ENCODE assay signal across 12 mouse cellular contexts in the genomic region with DNA sequence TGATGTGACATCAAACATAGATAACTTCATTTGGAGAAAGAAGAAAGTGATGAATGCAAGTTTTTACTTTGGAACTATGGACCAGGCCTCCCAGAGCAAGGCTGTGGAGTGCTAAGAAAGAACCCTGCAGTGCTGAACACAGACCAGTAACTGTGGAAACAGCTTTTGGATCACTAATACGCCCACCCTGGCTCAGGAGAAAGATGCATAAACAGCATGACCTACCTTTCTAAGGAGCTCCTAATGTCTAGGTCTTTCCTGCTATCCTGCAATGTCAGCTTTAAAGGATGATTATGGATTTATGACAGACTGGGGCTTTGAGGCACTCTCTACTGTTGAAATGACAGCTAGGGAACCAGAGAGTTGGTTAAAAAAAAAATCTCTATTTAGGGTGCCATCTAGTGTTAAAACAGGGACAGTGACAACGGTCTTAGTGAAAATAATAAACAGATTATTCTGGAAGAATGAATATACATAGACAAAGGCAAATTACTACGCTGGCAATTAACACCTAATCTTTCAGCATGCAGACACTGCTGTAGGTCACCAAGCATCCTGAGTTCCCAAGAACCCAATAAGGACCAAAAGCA. TPM values are rescaled to one million over a fixed set of nuclear protein-coding genes. Genes with fewer than 3 reads are reported as not detected.
DNase-seq lines count a peak whose midpoint lies in the region; ATAC-seq and TF ChIP-seq lines count a peak whose summit lies in the region.
"Had no signal": no experiment of that assay in that cellular context is flagged by ENCODE, and none has a peak within 500 bp of the region (broad histone marks: within the 10 kb centered on the region; RNA-seq: fewer than 3 reads in every experiment).

No protein-coding gene starts in this region.

- DNase-seq in hindbrain, embryonic 11.5 days (ENCODE audit: low spot score), result no peak
- peak; percentile 48 for DNase-seq in 416B (ENCODE audit: low read depth)
- DNase-seq in limb, embryonic 10.5 days (ENCODE audit: low spot score), result no peak
- DNase-seq in gastrocnemius, adult 18-20 months (ENCODE audit: low spot score), result no peak
- DNase-seq: cerebellum, postnatal 14 days; thymus, adult 18-20 months had no signal

- 62% methylated on average over 3 of the region's 3 CpGs for WGBS in hindbrain, embryonic 16.5 days
- 87% methylated on average over 3 of the region's 3 CpGs for WGBS in hindbrain, embryonic 11.5 days
- WGBS in intestine, postnatal 0 days, result 74% methylated on average over 3 of the region's 3 CpGs
- WGBS in limb, embryonic 10.5 days, result 92% methylated on average over 3 of the region's 3 CpGs

- no peak overlapping the region for H3K27ac ChIP-seq in hindbrain, embryonic 16.5 days (ENCODE audit: low read depth, low read length)
- no peak overlapping the region for H3K27ac ChIP-seq in hindbrain, embryonic 11.5 days (ENCODE audit: low read depth, low read length)
- peak overlapping the region; percentile 87; the same call in 1 of the 2 replicates for H3K27ac ChIP-seq in intestine, postnatal 0 days (ENCODE audit: low read depth, low read length)
- no peak overlapping the region for H3K27ac ChIP-seq in limb, embryonic 10.5 days
- H3K27ac ChIP-seq: heart, embryonic 13.5 days; macrophage; neural tube, embryonic 15.5 days had no signal

- ATAC-seq in hindbrain, embryonic 16.5 days, result peak; percentile 65
- ATAC-seq in hindbrain, embryonic 11.5 days (ENCODE audit: low FRiP score), result no peak
- ATAC-seq in intestine, postnatal 0 days, result peak; percentile 41; the same call in 1 of the 2 replicates

- no peaks in the 10 kb centered on the region for H3K4me1 ChIP-seq in hindbrain, embryonic 16.5 days (ENCODE audit: control insufficient read depth, insufficient read depth, low read depth, low read length)
- H3K4me1 ChIP-seq in hindbrain, embryonic 11.5 days (replicated peaks; ENCODE audit: control insufficient read depth, insufficient read depth, low read length), result no peaks in the 10 kb centered on the region
- no peaks in the 10 kb centered on the region for H3K4me1 ChIP-seq in E14TG2a.4 (replicated peaks; ENCODE audit: low read depth, low read length)
- H3K4me1 ChIP-seq in intestine, postnatal 0 days (replicated peaks; ENCODE audit: control insufficient read depth, insufficient read depth, low read length), result no peaks in the 10 kb centered on the region
- H3K4me1 ChIP-seq in limb, embryonic 10.5 days, result no peaks in the 10 kb centered on the region
- H3K4me1 ChIP-seq: heart, embryonic 13.5 days; neural tube, embryonic 15.5 days had no signal

- H3K9me3 ChIP-seq in hindbrain, embryonic 16.5 days (ENCODE audit: control insufficient read depth, low read length), result no peaks in the 10 kb centered on the region
- no peaks in the 10 kb centered on the region for H3K9me3 ChIP-seq in hindbrain, embryonic 11.5 days (ENCODE audit: control insufficient read depth, low read length)
- no peaks in the 10 kb centered on the region for H3K9me3 ChIP-seq in E14TG2a.4 (ENCODE audit: low read length)
- no peaks in the 10 kb centered on the region for H3K9me3 ChIP-seq in intestine, postnatal 0 days (ENCODE audit: control insufficient read depth)
- H3K9me3 ChIP-seq in limb, embryonic 10.5 days (replicated peaks), result no peaks in the 10 kb centered on the region
- H3K9me3 ChIP-seq: neural tube, embryonic 15.5 days had no signal

- no peak overlapping the region for H3K9ac ChIP-seq in hindbrain, embryonic 16.5 days (ENCODE audit: low read depth, low read length)
- H3K9ac ChIP-seq in hindbrain, embryonic 11.5 days (ENCODE audit: low read depth, low read length), result no peak overlapping the region
- H3K9ac ChIP-seq in intestine, postnatal 0 days (ENCODE audit: low read depth, low read length), result no peak overlapping the region
- H3K9ac ChIP-seq: heart, embryonic 13.5 days; neural tube, embryonic 15.5 days had no signal

- TF ChIP-seq CTCF in E14TG2a.4 (conservative IDR thresholded peaks at IDR 0.05; ENCODE audit: low read length), result peak; percentile 42
- TF ChIP-seq CTCF in intestine, postnatal 0 days (IDR thresholded peaks at IDR 0.05; ENCODE audit: low read depth), result peak; percentile 52

- no peaks in the 10 kb centered on the region for H3K27me3 ChIP-seq in hindbrain, embryonic 16.5 days (replicated peaks; ENCODE audit: control insufficient read depth, insufficient read depth, low read length)
- H3K27me3 ChIP-seq in hindbrain, embryonic 11.5 days (ENCODE audit: control insufficient read depth, insufficient read depth, low read length), result no peaks in the 10 kb centered on the region
- no peaks in the 10 kb centered on the region for H3K27me3 ChIP-seq in E14TG2a.4 (ENCODE audit: insufficient read depth, low read length)
- H3K27me3 ChIP-seq in intestine, postnatal 0 days (replicated peaks; ENCODE audit: control insufficient read depth, insufficient read depth, low read length), result no peaks in the 10 kb centered on the region
- no peaks in the 10 kb centered on the region for H3K27me3 ChIP-seq in limb, embryonic 10.5 days (ENCODE audit: low read depth, poor library complexity, severe bottlenecking)
- H3K27me3 ChIP-seq: heart, embryonic 13.5 days; neural tube, embryonic 15.5 days had no signal

- no peak overlapping the region for H3K4me3 ChIP-seq in hindbrain, embryonic 16.5 days (ENCODE audit: low read length)
- H3K4me3 ChIP-seq in hindbrain, embryonic 11.5 days (ENCODE audit: low read depth, low read length), result no peak overlapping the region
- H3K4me3 ChIP-seq in E14TG2a.4 (replicated peaks; ENCODE audit: low read length), result no peak overlapping the region
- H3K4me3 ChIP-seq in intestine, postnatal 0 days (ENCODE audit: low read depth, low read length), result no peak overlapping the region
- H3K4me3 ChIP-seq in limb, embryonic 10.5 days, result no peak overlapping the region
- H3K4me3 ChIP-seq: heart, embryonic 13.5 days; neural tube, embryonic 15.5 days had no signal

- peaks cover 8% of the 10 kb centered on the region for H3K36me3 ChIP-seq in hindbrain, embryonic 16.5 days (ENCODE audit: control insufficient read depth, insufficient read depth, low read length)
- no peaks in the 10 kb centered on the region for H3K36me3 ChIP-seq in hindbrain, embryonic 11.5 days (ENCODE audit: control insufficient read depth, insufficient read depth, low read length)
- 0 out of 2 replicates have a peak, but pooled peaks cover 8% of the 10 kb centered on the region for H3K36me3 ChIP-seq in E14TG2a.4 (ENCODE audit: insufficient read depth, low read length)
- peaks cover 16% of the 10 kb centered on the region; the same call in 1 of the 2 replicates for H3K36me3 ChIP-seq in intestine, postnatal 0 days (ENCODE audit: control insufficient read depth, insufficient read depth)
- peaks cover 56% of the 10 kb centered on the region for H3K36me3 ChIP-seq in limb, embryonic 10.5 days

- no peak overlapping the region for H3K4me2 ChIP-seq in hindbrain, embryonic 16.5 days (ENCODE audit: low read length)
- H3K4me2 ChIP-seq in hindbrain, embryonic 11.5 days (replicated peaks; ENCODE audit: low read depth, low read length), result no peak overlapping the region
- no peak overlapping the region for H3K4me2 ChIP-seq in intestine, postnatal 0 days (replicated peaks; ENCODE audit: low read depth)
- H3K4me2 ChIP-seq: heart, embryonic 13.5 days; neural tube, embryonic 15.5 days had no signal

RNA-seq across cellular contexts. Expression of a gene that starts 38.0 kb away (rescaled TPM):
- 19.7 and 20.2 TPM in 2 replicates for polyA plus RNA-seq in hindbrain, embryonic 16.5 days (2015; fragmentation: Nextera tagmentation; extraction: Ambion mirVana)
- 35.7 and 37.4 TPM in 2 replicates for polyA plus RNA-seq in hindbrain, embryonic 11.5 days (2014; fragmentation: Nextera tagmentation; extraction: Ambion mirVana)
- 14.7 and 15.8 TPM in 2 replicates for polyA plus RNA-seq in intestine, postnatal 0 days (2015; fragmentation: Nextera tagmentation; extraction: Ambion mirVana)
- polyA plus RNA-seq in limb, embryonic 10.5 days (2016; fragmentation: Nextera tagmentation; extraction: Ambion mirVana), result 23.0 and 25.5 TPM in 2 replicates
- 10 to 100 TPM in 1 of 2 experiments, 1 to 10 TPM in 1; 9.9 to 10.2 TPM for total RNA-seq in gastrocnemius, adult 18-20 months (2021)

RNA-seq across cellular contexts. Expression of a gene that starts 38.6 kb away (rescaled TPM):
- 54.6 and 61.4 TPM in 2 replicates for polyA plus RNA-seq in hindbrain, embryonic 16.5 days (2015; fragmentation: Nextera tagmentation; extraction: Ambion mirVana)
- 94.2 and 97.6 TPM in 2 replicates for polyA plus RNA-seq in hindbrain, embryonic 11.5 days (2014; fragmentation: Nextera tagmentation; extraction: Ambion mirVana)
- 24.7 and 26.7 TPM in 2 replicates for polyA plus RNA-seq in intestine, postnatal 0 days (2015; fragmentation: Nextera tagmentation; extraction: Ambion mirVana)
- 53.2 and 54.9 TPM in 2 replicates for polyA plus RNA-seq in limb, embryonic 10.5 days (2016; fragmentation: Nextera tagmentation; extraction: Ambion mirVana)
- total RNA-seq in gastrocnemius, adult 18-20 months (2021), result 10 to 100 TPM; 18.5 to 21.0 TPM
